Mouse (Mus musculus) layer of hippocampus, adult 8-10 months (tissue): ENCODE results near the gene Ceacam15. TPM values are rescaled to one million over a fixed set of nuclear protein-coding genes. Genes with fewer than 3 reads are reported as not detected.
"Not testable (repeated sequence)": the region's sequence is repeated elsewhere in the genome, so short reads cannot be mapped to it uniquely, and the experiment has no call there.

Experiments used
- DNase-seq, 2 experiments: peaks; one replicate each; pipeline ENCODE4 v3.0.0; 2022; ENCODE audit warnings: low spot score in 2 of 2
- total RNA-seq, 4 experiments: library from RNA; stranded (reverse); gene quantifications; 2 replicates each; pipeline ENCODE4 v1.2.4; 2022

The Ceacam15 gene
- not detected for total RNA-seq

DNA sequence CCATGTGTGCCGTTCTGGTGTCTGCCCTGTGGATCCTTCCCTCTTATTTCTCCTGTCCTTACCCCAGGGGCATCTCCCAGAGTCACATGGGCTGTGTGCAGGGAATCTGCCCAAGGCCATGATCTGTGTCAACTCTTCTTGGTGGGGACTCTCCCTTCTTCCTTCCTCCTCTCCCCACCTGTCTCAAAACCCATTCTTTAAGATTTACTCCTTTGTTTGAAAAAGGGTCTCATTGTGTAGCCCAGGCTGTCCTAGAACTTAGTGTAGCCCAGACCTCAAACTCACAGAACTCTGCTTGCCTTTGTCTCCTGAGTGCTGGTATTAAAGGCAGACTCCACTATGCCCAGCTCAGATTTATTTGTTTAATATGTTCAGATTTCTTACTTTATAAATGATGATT is at the start of gene Ceacam15:
Gene Ceacam15, minus strand, starts transcription at position 101 of the 400 bp plus-strand sequence.
- DNase-seq = no peak

DNA sequence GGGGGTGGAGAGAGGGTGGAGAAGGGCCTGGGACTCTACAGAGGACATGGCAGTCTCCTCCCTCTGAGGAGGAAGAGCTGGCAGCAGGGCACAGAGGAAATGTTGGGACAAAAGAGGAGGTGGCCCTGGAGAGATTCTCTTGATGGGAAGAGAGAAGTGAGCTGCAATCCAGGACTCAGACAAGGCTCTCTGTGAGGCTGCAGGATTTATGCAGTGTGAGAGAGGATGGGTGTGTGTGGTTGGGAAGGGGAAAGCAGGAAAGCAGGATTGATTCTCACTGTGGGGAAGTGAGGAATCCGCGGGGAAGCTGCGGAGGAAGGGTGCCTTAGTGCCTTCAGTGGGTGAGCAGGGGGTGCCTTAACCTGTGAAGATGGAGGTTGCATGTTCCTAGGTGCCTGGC is 47.0 kb upstream of the Ceacam15 start:
- DNase-seq = not testable (repeated sequence)

DNA sequence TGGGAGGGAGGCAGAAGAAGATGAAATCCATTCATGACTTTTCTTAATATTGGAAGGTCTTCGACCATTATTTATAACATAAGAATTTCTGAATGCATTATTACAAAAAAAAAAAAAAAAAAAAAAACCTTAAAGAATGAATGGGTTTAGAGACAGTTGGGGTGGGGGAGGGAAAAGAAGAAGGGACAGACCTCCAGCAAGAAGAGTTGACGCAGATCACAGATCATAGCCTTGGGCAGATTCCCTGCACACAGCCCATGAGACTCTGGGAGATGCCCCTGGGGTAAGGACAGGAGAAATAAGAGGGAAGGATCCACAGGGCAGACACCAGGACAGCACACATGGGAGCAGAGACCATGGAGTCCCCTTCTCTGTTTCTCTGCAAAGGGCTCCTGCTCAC is 46.1 kb upstream of the Ceacam15 start, which contains the start of gene Ceacam9:
Gene Ceacam9, plus strand, starts transcription at position 301 of the 400 bp plus-strand sequence.
- no peak for DNase-seq

DNA sequence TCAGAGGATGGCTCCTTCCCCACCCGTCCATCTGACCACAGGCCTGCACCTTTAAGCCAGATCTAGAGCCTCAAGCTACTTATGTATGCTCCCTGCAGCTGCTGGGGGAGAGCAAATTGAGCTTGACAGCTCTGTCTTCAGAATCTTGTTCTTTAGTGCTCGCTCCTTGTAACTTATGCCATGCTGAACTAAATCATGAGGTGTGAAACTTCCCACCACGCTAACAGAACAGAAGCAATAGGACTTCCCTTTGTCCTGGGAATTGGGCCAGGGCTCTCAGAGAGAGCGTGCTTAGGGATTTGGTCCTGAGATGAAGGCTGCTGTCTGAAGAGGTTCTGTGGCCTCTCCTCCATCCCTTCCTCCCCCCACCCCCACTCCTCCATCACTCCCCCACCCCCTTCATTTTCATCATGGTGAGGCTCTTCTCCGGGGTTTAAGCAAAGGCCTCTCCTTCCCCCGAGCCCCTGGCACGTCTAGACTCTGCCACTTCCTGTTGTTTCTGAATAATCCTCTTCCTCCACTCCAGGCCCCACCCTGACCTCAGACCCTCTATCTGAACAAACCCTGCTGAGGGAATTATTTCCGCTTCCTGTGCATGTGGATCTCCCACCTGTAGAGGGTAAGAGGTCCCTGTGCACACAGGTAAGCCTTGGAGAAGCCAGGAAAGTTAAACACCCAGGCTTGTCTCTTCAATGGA is 41.1 kb upstream of the Ceacam15 start:
- DNase-seq = not testable (repeated sequence)

DNA sequence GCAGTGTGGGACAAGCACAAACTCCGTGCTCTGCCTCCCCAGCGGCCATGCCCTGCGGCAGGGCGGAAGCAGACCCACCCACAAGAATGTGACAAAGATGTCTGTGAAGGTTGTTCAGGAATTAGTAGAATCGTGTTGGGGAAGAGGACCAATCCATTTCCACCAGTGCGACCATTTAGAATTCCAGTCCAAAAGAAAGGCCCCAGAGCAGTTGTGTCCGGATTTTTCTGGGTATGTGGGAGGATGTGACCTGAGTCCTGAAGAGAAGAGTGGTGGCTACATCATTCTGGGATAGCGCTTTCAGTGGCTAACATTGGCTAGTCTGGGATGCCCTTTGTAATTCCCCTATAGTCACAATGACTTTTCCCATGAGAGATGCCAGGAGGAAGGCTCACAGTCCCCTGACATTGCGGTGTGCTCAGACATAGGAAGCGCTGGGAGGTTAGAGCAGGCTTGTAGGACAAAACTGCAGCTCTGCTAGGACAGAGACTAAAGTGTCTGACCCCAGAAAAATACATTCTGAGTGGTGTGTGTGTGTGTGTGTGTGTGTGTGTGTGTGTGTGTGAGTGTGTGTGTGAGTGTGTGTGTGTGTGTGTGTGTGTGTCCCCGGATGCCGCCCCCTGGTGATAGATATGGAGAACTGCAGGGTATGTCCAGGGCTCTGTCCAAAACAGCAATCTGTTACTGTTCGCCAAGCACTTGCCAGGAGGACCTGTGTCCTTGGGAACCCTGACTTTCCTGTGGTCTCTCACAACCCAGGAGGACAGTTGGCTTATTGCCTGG is 37.3 kb upstream of the Ceacam15 start:
- DNase-seq = no peak

DNA sequence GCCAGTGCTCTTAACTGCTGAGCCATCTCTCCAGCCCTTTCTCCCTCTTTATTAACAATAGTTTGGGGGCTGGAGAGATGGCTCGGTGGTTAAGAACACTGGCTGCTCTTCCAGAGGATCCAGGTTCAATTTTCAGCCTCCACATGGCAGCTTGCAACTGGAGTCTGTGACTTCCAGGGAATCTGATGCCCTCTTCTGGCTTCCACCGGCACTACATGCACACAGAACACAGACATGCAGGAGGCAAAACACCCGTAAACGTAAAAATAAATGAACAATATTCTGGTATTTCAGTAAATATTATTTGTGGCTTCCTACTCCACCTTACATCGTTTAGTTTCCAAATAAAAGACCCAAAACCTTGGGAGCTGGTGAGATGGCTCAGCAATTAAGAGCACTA is 35.1 kb upstream of the Ceacam15 start:
- no peak for DNase-seq

DNA sequence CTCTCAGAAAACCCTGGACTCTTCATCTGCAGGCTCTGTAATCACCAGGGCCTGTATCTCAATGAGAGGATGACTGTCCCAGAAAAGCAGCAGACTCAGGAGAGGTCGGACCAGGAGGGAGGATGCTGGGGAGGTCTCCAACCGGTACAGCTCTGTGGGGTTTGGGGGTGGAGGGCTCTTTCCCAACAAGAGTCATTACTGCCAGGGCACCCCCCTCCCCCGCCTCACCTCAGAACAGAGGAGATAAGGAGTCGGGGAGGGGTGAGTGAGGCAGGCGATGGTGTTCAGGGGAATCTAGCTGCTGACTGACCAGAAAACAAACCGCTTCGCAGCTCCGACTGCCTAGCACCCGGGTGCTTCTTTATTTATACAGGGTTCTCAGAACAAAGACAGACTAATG is 32.7 kb upstream of the Ceacam15 start:
- DNase-seq = no peak

DNA sequence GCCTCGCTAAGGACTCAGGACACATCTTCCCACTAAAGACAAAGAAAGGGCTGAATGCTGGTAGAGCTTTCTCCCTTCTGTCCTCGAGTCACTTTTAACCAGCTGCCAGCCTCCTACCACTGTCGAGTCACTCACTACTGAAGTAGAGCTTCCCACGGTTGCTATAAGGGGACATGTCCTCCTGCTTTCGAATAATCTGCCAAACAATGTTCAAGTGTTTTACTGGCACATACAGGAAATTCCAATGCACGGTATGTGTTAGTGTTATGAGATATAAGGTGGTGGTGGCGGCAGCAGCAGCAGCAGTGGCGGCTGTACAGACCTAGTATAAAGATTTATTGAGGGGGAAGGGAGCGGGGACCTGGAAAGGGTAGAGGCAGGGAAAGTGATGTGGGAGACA is 30.9 kb upstream of the Ceacam15 start:
- peak in 1 of 2 experiments; percentile 10 for DNase-seq

DNA sequence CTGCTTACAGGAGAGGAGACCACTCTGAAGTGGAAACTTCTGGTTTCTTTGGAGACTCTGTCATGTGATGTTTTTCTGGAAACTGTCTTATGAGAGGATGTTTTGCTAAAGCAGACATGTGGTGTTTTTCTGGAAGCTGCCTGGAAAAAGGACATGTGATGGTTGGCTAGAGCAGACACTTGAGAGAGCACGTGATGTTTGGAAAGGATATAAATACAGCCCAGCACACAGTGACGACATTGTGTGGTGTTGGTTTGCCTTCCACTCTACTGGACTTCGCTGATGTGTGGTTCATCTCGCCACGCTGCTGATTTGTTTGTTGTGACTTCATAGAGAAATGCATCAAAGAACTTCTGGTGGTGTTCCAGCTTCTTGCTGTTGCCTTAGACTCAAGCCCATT is 25.1 kb upstream of the Ceacam15 start:
- no peak for DNase-seq

DNA sequence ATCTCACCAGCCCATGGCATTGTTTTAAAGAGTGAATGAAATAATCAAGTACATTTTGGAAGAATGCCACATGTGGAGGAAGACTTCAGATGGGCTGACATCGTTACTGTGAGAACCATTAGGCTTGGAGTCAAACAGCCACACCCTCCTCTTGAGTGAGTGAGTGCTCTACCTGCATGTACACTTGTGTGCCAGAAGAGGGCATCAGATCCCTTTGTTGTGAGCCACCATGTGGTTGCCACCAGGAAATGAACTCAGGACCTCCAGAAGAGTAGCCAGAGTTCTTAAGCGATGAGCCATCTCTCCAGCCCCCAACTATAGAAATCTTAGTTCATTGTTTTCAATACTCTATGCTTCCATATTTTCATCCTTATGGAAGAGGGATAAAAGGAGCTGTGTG is 23.5 kb upstream of the Ceacam15 start:
- no peak for DNase-seq

DNA sequence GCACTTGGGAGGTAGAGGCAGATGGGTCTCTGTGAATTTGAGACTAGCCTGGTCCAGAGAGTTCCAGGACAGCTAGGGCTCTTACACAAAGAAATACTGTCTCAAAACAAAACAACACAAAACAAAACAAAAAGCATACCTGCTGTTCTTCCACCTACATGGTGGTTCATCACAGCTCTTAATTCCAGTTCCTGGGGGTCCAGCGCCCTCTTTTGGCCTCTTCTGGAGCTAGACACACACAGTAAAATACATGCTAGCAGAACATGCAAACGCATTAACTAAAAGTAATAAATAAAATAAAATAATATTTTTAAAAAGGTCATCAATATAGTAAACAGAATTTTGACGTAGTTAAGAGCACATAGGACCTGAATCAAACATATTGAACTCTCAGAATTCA is 19.5 kb upstream of the Ceacam15 start:
- peak; percentile 11 to 41 for DNase-seq

DNA sequence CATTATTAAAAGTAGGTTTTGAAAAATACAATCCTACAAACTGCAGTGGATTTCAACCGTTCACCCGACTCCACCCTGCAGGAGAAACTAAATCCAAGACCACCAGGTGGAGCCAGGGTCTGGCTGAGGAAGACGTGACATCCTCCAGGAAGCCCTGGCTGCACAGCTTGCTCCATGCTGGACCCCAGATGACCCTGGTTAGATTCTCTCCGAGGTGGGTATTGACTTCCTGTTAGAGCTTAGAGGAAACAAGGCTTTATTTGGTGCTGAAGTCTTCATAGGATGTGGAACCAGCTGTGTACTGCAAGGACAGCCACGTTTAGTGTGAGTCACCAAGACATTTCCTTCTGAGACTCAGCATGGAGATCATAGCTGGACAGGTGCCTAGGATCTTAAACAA is 13.7 kb upstream of the Ceacam15 start:
- DNase-seq = no peak

DNA sequence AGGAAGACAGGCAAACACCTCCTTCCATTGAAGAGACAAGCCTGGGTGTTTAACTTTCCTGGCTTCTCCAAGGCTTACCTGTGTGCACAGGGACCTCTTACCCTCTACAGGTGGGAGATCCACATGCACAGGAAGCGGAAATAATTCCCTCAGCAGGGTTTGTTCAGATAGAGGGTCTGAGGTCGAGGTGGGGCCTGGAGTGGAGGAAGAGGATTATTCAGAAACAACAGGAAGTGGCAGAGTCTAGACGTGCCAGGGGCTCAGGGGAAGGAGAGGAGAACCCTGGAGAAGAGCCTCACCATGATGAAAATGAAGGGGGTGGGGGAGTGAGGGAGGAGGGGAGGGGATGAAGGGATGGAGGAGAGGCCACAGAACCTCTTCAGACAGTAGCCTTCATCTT is 4.7 kb upstream of the Ceacam15 start:
- DNase-seq = not testable (repeated sequence)

DNA sequence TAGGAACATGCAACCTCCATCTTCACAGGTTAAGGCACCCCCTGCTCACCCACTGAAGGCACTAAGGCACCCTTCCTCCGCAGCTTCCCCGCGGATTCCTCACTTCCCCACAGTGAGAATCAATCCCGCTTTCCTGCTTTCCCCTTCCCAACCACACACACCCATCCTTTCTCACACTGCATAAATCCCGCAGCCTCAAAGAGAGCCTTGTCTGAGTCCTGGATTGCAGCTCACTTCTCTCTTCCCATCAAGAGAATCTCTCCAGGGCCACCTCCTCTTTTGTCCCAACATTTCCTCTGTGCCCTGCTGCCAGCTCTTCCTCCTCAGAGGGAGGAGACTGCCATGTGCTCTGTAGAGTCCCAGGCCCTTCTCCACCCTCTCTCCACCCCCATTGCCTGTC is 806 bp downstream of the Ceacam15 start:
- not testable (repeated sequence) for DNase-seq

DNA sequence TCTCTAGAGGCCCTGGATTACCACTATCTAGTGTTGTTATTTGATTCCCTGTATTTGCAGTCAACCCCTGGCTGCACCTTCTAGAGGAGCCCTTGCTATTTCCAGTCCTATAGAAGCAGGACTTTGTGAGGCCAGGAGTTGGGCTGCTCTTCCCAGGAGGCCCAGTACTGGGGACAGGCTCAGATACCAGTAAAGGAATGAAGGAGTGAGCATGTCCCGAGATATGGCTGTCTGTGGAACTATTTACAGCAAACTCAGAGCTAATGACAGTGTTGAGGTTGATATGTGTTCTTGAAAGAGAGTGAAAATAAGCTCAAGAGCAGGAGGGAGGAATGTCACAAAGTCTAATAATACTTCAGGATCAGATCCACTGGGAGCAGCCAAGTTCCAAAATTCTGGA is 1.7 kb downstream of the Ceacam15 start:
- no peak for DNase-seq

DNA sequence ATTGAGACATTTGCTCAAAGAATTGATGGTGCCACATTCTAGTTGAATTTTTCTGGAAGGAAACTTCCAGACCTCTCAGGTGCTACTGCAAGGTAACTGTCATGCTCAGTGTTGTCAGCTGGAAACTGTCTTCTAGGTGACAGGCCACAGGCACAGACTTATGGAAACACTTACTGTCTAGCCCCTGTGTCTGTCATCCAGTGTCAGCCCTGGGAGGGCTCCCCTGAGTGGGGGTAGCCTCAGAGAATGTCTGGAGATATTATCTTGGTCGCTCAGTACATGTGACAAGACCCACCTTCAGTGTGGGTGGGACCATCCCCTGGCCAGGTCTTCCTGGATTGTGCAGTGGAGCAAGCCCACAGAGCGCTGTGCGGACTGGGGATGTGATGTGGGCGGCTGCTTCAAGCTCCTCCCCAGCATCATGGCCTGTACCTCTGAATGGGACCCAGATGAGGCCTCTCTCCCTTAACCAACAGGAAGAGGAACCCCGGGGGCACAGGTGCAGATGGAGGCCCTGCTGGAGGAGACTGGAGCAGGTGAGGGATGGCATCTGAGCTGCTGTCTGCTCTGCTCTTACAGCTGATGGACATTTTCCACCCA is 7.1 kb downstream of the Ceacam15 start:
- not testable (repeated sequence) for DNase-seq

DNA sequence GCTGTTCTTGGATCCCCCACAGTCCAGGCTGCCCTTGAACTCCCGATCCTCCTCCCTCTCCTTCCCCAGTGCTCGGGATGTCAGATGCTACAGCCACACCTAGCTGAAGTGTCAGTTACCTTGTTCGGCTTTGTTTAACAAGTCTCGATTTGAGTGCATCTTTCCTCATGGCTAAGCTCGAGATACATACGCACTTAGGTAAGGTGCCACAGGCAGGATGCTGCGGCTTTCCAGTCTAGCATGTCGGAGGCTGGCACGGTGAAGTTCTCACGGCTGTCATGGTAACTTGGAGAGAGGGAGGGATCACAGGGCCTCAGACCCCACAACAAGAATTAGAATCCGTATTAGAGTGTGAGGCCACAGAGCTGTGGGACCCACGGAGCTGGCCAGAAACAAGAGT is 31.2 kb downstream of the Ceacam15 start:
- DNase-seq = no peak

DNA sequence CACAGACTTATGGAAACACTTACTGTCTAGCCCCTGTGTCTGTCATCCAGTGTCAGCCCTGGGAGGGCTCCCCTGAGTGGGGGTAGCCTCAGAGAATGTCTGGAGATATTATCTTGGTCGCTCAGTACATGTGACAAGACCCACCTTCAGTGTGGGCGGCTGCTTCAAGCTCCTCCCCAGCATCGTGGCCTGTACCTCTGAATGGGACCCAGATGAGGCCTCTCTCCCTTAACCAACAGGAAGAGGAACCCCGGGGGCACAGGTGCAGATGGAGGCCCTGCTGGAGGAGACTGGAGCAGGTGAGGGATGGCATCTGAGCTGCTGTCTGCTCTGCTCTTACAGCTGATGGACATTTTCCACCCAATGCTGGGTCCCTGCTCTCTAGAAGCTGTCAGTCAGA is 32.4 kb downstream of the Ceacam15 start:
- not testable (repeated sequence) for DNase-seq

DNA sequence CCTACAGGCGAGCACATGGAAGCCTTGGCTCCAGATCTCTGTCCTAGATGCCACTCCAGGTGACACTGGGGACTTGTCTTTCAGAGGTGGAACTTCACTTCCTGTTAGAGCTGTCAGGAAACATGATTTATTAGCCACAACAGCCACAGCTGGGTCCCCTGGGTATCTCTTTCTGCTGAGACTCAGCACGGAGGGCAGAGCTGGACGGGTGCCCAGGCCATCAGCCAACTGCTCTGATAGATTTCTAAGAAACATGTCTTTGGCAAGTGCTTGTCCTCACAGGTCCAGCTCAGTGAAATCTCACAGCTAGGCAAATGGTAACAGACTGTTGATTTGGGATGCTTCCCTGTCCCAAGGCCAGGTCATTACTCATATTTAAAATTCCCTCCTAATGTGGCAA is 36.5 kb downstream of the Ceacam15 start:
- peak in 1 of 2 experiments; percentile 35 for DNase-seq

DNA sequence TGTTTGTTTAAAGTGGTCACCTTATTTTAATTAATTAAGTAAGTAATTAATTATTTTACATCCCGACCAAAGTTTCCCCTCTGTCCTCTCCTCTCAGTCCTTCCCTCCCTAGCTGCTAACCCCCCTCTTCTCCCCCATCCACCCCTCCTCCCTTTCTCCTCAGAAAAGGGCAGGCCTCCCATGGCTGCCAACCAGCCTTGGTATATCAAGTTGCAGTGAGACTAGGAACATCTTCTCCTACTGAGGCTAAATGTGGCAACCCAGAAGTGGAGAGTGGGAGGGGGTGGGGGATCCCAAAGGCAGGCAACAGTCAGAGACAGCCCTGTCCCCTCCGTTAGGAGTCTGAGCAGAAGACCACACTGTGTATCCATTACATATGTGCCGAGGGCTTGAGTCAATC is 40.4 kb downstream of the Ceacam15 start:
- no peak for DNase-seq

DNA sequence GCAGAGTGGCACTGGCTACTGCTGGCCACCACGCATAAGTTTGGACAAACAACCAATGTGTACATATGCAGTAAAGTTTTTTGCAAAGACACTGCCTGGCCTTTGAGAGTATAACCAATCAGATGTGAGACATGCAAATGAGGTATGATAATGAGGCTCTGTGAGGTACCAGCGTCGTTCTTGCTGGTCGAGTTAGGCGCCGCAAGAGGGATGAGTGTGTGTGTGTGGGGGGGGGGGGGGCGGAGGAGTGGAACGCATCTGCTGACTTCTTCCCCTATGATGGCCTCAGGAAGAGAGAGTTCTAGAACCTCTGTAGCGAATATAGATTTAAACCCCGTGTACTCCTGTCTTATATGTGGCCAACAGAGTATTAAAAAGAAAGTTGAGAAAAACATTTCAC is 41.6 kb downstream of the Ceacam15 start:
- DNase-seq = not testable (repeated sequence)

DNA sequence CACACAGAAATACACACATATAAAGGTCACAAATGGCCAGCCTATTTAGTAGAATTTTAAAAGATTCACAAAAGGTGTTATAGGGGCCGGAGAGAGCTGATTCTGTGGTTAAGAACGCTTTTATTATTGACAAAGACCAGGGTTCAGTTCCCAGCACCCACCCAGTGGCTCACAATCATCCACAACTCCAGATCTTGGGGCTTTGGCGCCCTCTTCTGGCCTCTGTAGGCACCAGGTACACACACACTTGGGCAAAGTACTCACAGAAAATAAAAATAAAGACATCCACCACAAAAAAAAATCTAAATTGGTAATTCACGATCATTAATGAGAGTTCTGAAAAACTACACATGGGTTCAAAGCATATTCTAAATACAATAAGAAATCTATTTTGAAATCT is 43.6 kb downstream of the Ceacam15 start:
- no peak for DNase-seq
